Mouse (Mus musculus) embryonic facial prominence, embryonic 15.5 days (tissue): ENCODE measurements around the gene Trappc11. TPM values are rescaled to one million over a fixed set of nuclear protein-coding genes. Genes with fewer than 3 reads are reported as not detected.
"Not testable (repeated sequence)": the region's sequence is repeated elsewhere in the genome, so short reads cannot be mapped to it uniquely, and the experiment has no call there.

Source experiments
- ATAC-seq: fragments of 200-750 bp; cut with Nextera tagmentation; 2 replicates; pipeline ENCODE4 v1.8.0; 2017; ENCODE audit warnings: low read depth, moderate TSS enrichment; ENCODE audit not compliant: insufficient number of reproducible peaks, low FRiP score, low TSS enrichment
- H3K27ac ChIP-seq: fragments of 300-500 bp; sonication (generic); replicated peaks from 2 replicates; pipeline ENCODE4 v1.5.1; 2015; ENCODE audit warnings: mild to moderate bottlenecking, inconsistent platforms
- H3K27me3 ChIP-seq: fragments of 300-500 bp; sonication (generic); 2 replicates; pipeline ENCODE4 v1.6.1; 2015; ENCODE audit warnings: inconsistent platforms
- H3K36me3 ChIP-seq: fragments of 300-500 bp; sonication (generic); 2 replicates; pipeline ENCODE4 v1.6.1; 2015; ENCODE audit warnings: mild to moderate bottlenecking, inconsistent platforms
- H3K4me1 ChIP-seq: fragments of 300-500 bp; sonication (generic); 2 replicates; pipeline ENCODE4 v1.6.1; 2015; ENCODE audit warnings: inconsistent platforms
- H3K4me2 ChIP-seq: fragments of 300-500 bp; sonication (generic); replicated peaks from 2 replicates; pipeline ENCODE4 v1.6.1; 2015; ENCODE audit warnings: mild to moderate bottlenecking, inconsistent platforms
- H3K4me3 ChIP-seq: fragments of 300-500 bp; sonication (generic); replicated peaks from 2 replicates; pipeline ENCODE4 v1.5.1; 2015; ENCODE audit warnings: mild to moderate bottlenecking, inconsistent platforms
- H3K9ac ChIP-seq: fragments of 300-500 bp; sonication (generic); 2 replicates; pipeline ENCODE4 v1.6.1; 2015; ENCODE audit warnings: inconsistent platforms
- H3K9me3 ChIP-seq: fragments of 300-500 bp; sonication (generic); replicated peaks from 2 replicates; pipeline ENCODE4 v1.6.1; 2016; ENCODE audit warnings: inconsistent platforms
- WGBS: fragments of 180-500 bp; shearing (Covaris S2); methylation state at CpG from one replicate; pipeline ENCODE4 v1.1.7; 2015; 5-methylcytosine and 5-hydroxymethylcytosine counted together
- polyA plus RNA-seq: library from polyadenylated mRNA; unstranded; fragments of >200 nt; fragmentation: Nextera tagmentation; extraction: Ambion mirVana; gene quantifications from 2 replicates; pipeline ENCODE4 v1.2.1, GENCODE M21; 2015

Trappc11 gene
- polyA plus RNA-seq, 1 experiment from 2014 or later = 27.1 TPM

- Histone ChIP-seq H3K9me3 (no peaks in the 10 kb centered on the region), H3K4me2 (no peak overlapping the region), H3K4me1 (no peaks in the 10 kb centered on the region), H3K9ac (no peak overlapping the region), H3K27ac (no peak overlapping the region), H3K4me3 (no peak overlapping the region), H3K36me3 (peaks cover 4% of the 10 kb centered on the region), H3K27me3 (no peaks in the 10 kb centered on the region)
- WGBS = 64% methylated on average over 12 of the region's 12 CpGs
- no peak for ATAC-seq
Measured at GRCm38 (mm10) chr8:47482354-47483071, 50.8 kb downstream of the Trappc11 start.

GRCm38 (mm10) chr8:47480039-47480438 is 53.2 kb downstream of the Trappc11 start:
- Histone ChIP-seq H3K4me1 (no peaks in the 10 kb centered on the region), H3K9me3 (no peaks in the 10 kb centered on the region), H3K27ac (no peak overlapping the region), H3K9ac (no peak overlapping the region), H3K4me3 (no peak overlapping the region), H3K27me3 (no peaks in the 10 kb centered on the region), H3K36me3 (no peaks in the 10 kb centered on the region), H3K4me2 (no peak overlapping the region)
- 92% methylated on average over 7 of the region's 7 CpGs for WGBS
- no peak for ATAC-seq

- Histone ChIP-seq H3K4me2 (no peak overlapping the region), H3K4me3 (no peak overlapping the region), H3K9ac (no peak overlapping the region), H3K36me3 (no peaks in the 10 kb centered on the region), H3K9me3 (no peaks in the 10 kb centered on the region), H3K4me1 (no peaks in the 10 kb centered on the region), H3K27me3 (no peaks in the 10 kb centered on the region), H3K27ac (no peak overlapping the region)
- ATAC-seq = no peak
- WGBS = 74% methylated on average over 10 of the region's 10 CpGs
Measured at GRCm38 (mm10) chr8:47461650-47462049, 71.6 kb downstream of the Trappc11 start.

- no peak overlapping the region for H3K4me3 ChIP-seq
- no peaks in the 10 kb centered on the region for H3K36me3 ChIP-seq
- no peak overlapping the region for H3K27ac ChIP-seq
- 66% methylated on average over 6 of the region's 6 CpGs for WGBS
- no peak overlapping the region for H3K4me2 ChIP-seq
- no peaks in the 10 kb centered on the region for H3K27me3 ChIP-seq
- no peaks in the 10 kb centered on the region for H3K4me1 ChIP-seq
- no peak for ATAC-seq
- H3K9ac ChIP-seq = no peak overlapping the region
- H3K9me3 ChIP-seq = no peaks in the 10 kb centered on the region
Measured at GRCm38 (mm10) chr8:47459216-47459749, 74.0 kb downstream of the Trappc11 start.

- Histone ChIP-seq H3K4me2 (no peak overlapping the region), H3K4me1 (no peaks in the 10 kb centered on the region), H3K27me3 (no peaks in the 10 kb centered on the region), H3K27ac (no peak overlapping the region), H3K36me3 (no peaks in the 10 kb centered on the region), H3K9ac (no peak overlapping the region), H3K4me3 (no peak overlapping the region), H3K9me3 (no peaks in the 10 kb centered on the region)
- WGBS = 92% methylated on average over 10 of the region's 10 CpGs
- ATAC-seq = no peak
Measured at GRCm38 (mm10) chr8:47458591-47458990, 74.7 kb downstream of the Trappc11 start.

GRCm38 (mm10) chr8:47449211-47449610 is 84.1 kb downstream of the Trappc11 start:
- not testable (repeated sequence) for H3K27ac ChIP-seq, H3K36me3 ChIP-seq, H3K9me3 ChIP-seq, H3K4me2 ChIP-seq, ATAC-seq, H3K9ac ChIP-seq, H3K27me3 ChIP-seq, H3K4me3 ChIP-seq, H3K4me1 ChIP-seq
- 93% methylated on average over 2 of the region's 2 CpGs for WGBS

- H3K4me2 ChIP-seq = 0 out of 2 replicates have a peak within 1 kb of the TSS, but pooled peaks have one; percentile 6
- no peaks in the 10 kb centered on the region for H3K36me3 ChIP-seq
- H3K4me1 ChIP-seq = no peaks in the 10 kb centered on the region
- no peaks in the 10 kb centered on the region for H3K27me3 ChIP-seq
- H3K9ac ChIP-seq = no peak within 1 kb of the TSS
- no peak for ATAC-seq
- H3K9me3 ChIP-seq = no peaks in the 10 kb centered on the region; the same call in 1 of the 2 replicates
- H3K4me3 ChIP-seq = no peak within 1 kb of the TSS
- 71% methylated on average over 19 of the region's 19 CpGs for WGBS
- H3K27ac ChIP-seq = no peak within 1 kb of the TSS
Measured at GRCm38 (mm10) chr8:47446312-47447046, 86.8 kb downstream of the Trappc11 start, which contains the start of gene Stox2. Stox2 (minus strand) TSS chr8:47446362.

Other genes with a start within 250 kb of the Trappc11 start
- 18.9 and 20.4 TPM in 2 replicates for gene Stox2, start 87.1 kb downstream of the Trappc11 start, polyA plus RNA-seq
- gene Rwdd4a, start 194 bp upstream of the Trappc11 start, polyA plus RNA-seq = 34.0 and 36.4 TPM in 2 replicates
- gene Ing2, start 142.1 kb upstream of the Trappc11 start, polyA plus RNA-seq = 10.5 and 12.7 TPM in 2 replicates
- gene Cdkn2aip, start 180.5 kb upstream of the Trappc11 start, polyA plus RNA-seq = 21.5 and 22.9 TPM in 2 replicates